Mouse (Mus musculus): ENCODE measurements at regions not wholly inside any gene's neighbourhood (a gene's known extent, or its start where the extent isn't known, plus 50 kb on each side); places are given as distances from the start of the nearest gene placed in this dataset.

DNA sequence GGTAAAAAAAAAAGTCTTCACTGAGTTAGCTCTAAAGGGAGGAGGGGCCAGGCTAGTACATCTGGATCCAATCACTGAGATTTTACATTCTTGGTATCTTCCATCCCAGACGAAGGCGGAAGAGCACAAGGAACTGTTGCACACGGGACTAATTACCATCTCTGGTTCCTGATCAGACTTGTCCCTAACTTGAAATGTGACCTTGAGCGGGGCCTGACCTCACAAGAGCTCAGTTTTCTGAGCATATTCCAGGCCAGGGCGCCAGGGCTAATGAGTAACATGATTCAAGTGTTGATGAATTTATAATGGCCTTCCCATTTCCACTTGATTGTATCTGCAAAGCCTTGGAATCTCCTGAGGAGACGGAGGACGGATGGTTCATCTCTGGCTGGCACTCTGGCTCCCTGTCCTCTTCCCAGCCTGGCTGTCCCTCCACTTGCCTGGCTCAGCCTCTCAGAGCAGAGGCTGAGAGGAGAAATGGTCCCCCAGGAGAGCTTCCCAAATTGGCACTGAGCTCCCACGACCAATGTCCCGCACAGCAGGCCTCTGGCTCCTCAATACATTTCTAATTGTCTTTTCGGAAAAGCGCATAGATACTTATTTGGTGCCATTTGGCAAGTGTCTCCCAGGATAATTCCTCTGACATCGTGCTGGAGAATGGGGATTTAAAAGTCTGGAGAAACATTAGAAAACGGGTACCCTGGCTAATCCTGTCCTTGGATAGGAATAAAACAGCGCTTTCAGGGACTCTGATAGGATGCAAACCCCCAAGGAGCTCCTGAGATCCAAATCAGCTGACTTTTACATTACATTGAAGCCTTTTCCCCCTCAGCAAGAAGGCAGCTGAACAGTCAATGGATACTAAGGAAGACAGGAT, 58.1 kb upstream of the Tln2 start:
- peak; percentile 78 for DNase-seq (ENCODE audit: low spot score)
- no peak for TF ChIP-seq POLR2A (IDR thresholded peaks at IDR 0.05; ENCODE audit: borderline replicate concordance, extremely low read depth, insufficient read depth, insufficient read length)
- no peaks in the 10 kb centered on the region for H3K9me3 ChIP-seq (ENCODE audit: control insufficient read depth, low read length)
- 28% methylated on average over 14 of the region's 14 CpGs for WGBS
- no peaks in the 10 kb centered on the region for H3K27me3 ChIP-seq (ENCODE audit: control insufficient read depth, insufficient read depth, low read length)
- no peak overlapping the region for H3K9ac ChIP-seq (ENCODE audit: low read depth, low read length, severe bottlenecking)
- H3K4me3 ChIP-seq (replicated peaks; ENCODE audit: low read length), result no peak overlapping the region
- no peaks in the 10 kb centered on the region for H3K36me3 ChIP-seq (ENCODE audit: control insufficient read depth, insufficient read depth, low read length)
- peak; percentile 48; the same call in 1 of the 2 replicates for ATAC-seq (ENCODE audit: low FRiP score, low read depth)
- H3K4me1 ChIP-seq (ENCODE audit: control insufficient read depth, insufficient read depth, low read length), result peaks cover 35% of the 10 kb centered on the region
- peak overlapping the region; percentile 52; the same call in 1 of the 2 replicates for H3K27ac ChIP-seq (replicated peaks; ENCODE audit: low read depth, low read length)
- 0 out of 2 replicates have a peak overlapping the region, but pooled peaks have one; percentile 26 for H3K4me2 ChIP-seq (replicated peaks; ENCODE audit: low read depth, low read length, severe bottlenecking)

- Histone ChIP-seq H3K4me2 (replicated peaks; ENCODE audit: low read depth, low read length, severe bottlenecking) (no peak overlapping the region), H3K27me3 (ENCODE audit: control insufficient read depth, insufficient read depth, low read length) (no peaks in the 10 kb centered on the region), H3K4me1 (ENCODE audit: control insufficient read depth, insufficient read depth, low read length) (peaks cover 30% of the 10 kb centered on the region), H3K9me3 (ENCODE audit: control insufficient read depth, low read length) (no peaks in the 10 kb centered on the region), H3K36me3 (ENCODE audit: control insufficient read depth, insufficient read depth, low read length) (no peaks in the 10 kb centered on the region), H3K9ac (ENCODE audit: low read depth, low read length, severe bottlenecking) (no peak overlapping the region), H3K27ac (replicated peaks; ENCODE audit: low read depth, low read length) (no peak overlapping the region), H3K4me3 (replicated peaks; ENCODE audit: low read length) (no peak overlapping the region)
- TF ChIP-seq POLR2A (IDR thresholded peaks at IDR 0.05; ENCODE audit: borderline replicate concordance, extremely low read depth, insufficient read depth, insufficient read length), result no peak
- 14% methylated on average over 3 of the region's 3 CpGs for WGBS
- no peak for DNase-seq (ENCODE audit: low spot score)
- peak; percentile 60; the same call in 1 of the 2 replicates for ATAC-seq (ENCODE audit: low FRiP score, low read depth)
Observed at GRCm38 (mm10) chr9:67620945-67621344, 61.4 kb upstream of the Tln2 start.

DNA sequence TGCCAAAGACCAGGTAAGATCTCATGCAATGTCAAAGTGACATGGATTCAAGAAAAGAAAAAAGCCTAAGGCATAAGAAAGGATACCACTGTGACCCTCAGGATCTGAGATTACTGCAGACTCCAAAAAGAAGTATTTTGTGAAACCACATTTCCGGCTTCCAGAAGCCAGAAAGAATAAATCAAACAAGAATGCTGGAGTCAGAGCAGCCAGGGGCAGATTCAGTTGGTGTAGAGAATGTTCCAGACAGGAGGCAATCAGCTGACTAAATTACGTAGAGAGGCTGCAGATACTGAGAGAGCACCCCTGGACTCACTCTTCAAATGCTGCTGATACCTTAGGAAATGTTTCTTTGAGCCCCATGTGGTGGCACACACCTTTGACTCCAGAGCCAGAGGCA, 67.7 kb upstream of the Tln2 start:
- WGBS, result 82% methylated on average over 2 of the region's 2 CpGs

DNA sequence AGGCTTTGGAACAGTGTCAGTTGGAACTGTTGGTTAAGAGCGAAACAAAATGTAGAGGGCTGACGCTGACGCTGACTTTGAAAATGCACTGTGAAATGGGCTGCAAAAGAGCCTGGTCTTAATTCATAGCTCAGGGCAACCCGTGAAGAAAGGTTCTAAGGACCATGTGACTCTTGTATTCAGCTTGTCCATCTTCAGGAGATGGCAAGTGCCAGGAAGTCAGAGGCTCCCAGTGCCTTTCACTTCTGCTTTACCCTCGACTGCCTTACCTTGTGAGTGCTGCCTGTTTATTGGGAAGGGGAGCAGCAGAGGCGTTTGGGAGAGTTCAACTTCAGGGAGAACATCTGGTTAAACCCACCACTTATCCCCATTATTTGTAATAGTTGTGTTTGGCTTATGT, 70.1 kb upstream of the Tln2 start:
- ATAC-seq (ENCODE audit: low FRiP score, low read depth) (no peak), DNase-seq (ENCODE audit: low spot score) (no peak)
- Histone ChIP-seq H3K36me3 (ENCODE audit: control insufficient read depth, insufficient read depth, low read length) (no peaks in the 10 kb centered on the region), H3K4me1 (ENCODE audit: control insufficient read depth, insufficient read depth, low read length) (peaks cover 21% of the 10 kb centered on the region), H3K9me3 (ENCODE audit: control insufficient read depth, low read length) (no peaks in the 10 kb centered on the region), H3K4me2 (replicated peaks; ENCODE audit: low read depth, low read length, severe bottlenecking) (0 out of 2 replicates have a peak overlapping the region, but pooled peaks have one; percentile 4), H3K27ac (replicated peaks; ENCODE audit: low read depth, low read length) (no peak overlapping the region), H3K4me3 (replicated peaks; ENCODE audit: low read length) (no peak overlapping the region), H3K27me3 (ENCODE audit: control insufficient read depth, insufficient read depth, low read length) (no peaks in the 10 kb centered on the region), H3K9ac (ENCODE audit: low read depth, low read length, severe bottlenecking) (no peak overlapping the region)
- WGBS, result 27% methylated on average over 6 of the region's 6 CpGs
- no peak for TF ChIP-seq POLR2A (IDR thresholded peaks at IDR 0.05; ENCODE audit: borderline replicate concordance, extremely low read depth, insufficient read depth, insufficient read length)

More for the DNA sequence above, 67.7 kb upstream of the Tln2 start:
- Histone ChIP-seq H3K36me3 (ENCODE audit: control insufficient read depth, insufficient read depth, low read length) (no peaks in the 10 kb centered on the region), H3K27ac (replicated peaks; ENCODE audit: low read depth, low read length) (no peak overlapping the region), H3K4me2 (replicated peaks; ENCODE audit: low read depth, low read length, severe bottlenecking) (no peak overlapping the region), H3K27me3 (ENCODE audit: control insufficient read depth, insufficient read depth, low read length) (no peaks in the 10 kb centered on the region), H3K9me3 (ENCODE audit: control insufficient read depth, low read length) (no peaks in the 10 kb centered on the region), H3K4me1 (ENCODE audit: control insufficient read depth, insufficient read depth, low read length) (peaks cover 18% of the 10 kb centered on the region), H3K4me3 (replicated peaks; ENCODE audit: low read length) (no peak overlapping the region), H3K9ac (ENCODE audit: low read depth, low read length, severe bottlenecking) (no peak overlapping the region)
- TF ChIP-seq POLR2A (IDR thresholded peaks at IDR 0.05; ENCODE audit: borderline replicate concordance, extremely low read depth, insufficient read depth, insufficient read length), result no peak
- ATAC-seq (ENCODE audit: low FRiP score, low read depth) (no peak), DNase-seq (ENCODE audit: low spot score) (no peak)

DNA sequence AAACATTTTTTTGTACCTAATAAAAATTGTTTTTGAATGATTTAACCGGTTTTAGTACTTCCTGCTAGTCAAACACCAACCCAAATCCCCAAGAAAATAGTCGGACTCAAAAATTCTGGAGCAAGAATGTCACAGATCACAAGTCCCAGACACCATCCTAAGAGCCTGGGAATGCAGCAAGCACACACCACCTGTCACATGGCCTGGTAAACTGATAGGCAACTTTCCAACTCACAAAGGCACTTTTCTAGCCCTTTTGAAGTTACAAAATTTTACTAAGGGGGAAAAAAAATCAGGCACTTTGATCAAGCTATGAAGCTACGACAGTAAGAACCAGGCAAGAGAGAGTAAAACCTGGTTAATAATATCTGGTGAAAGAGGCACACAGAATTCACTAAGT, 70.7 kb upstream of the Tln2 start:
- no peak for TF ChIP-seq POLR2A (IDR thresholded peaks at IDR 0.05; ENCODE audit: borderline replicate concordance, extremely low read depth, insufficient read depth, insufficient read length)
- 28% methylated on average over 3 of the region's 3 CpGs for WGBS
- Histone ChIP-seq H3K36me3 (ENCODE audit: control insufficient read depth, insufficient read depth, low read length) (no peaks in the 10 kb centered on the region), H3K9ac (ENCODE audit: low read depth, low read length, severe bottlenecking) (no peak overlapping the region), H3K4me2 (replicated peaks; ENCODE audit: low read depth, low read length, severe bottlenecking) (no peak overlapping the region), H3K27ac (replicated peaks; ENCODE audit: low read depth, low read length) (no peak overlapping the region), H3K4me3 (replicated peaks; ENCODE audit: low read length) (no peak overlapping the region), H3K9me3 (ENCODE audit: control insufficient read depth, low read length) (no peaks in the 10 kb centered on the region), H3K27me3 (ENCODE audit: control insufficient read depth, insufficient read depth, low read length) (no peaks in the 10 kb centered on the region), H3K4me1 (ENCODE audit: control insufficient read depth, insufficient read depth, low read length) (peaks cover 21% of the 10 kb centered on the region)
- ATAC-seq (ENCODE audit: low FRiP score, low read depth) (no peak), DNase-seq (ENCODE audit: low spot score) (no peak)

Measured in limb, embryonic 14.5 days (tissue).